Mouse (Mus musculus): ENCODE measurements around the gene Gmpr. TPM values are rescaled to one million over a fixed set of nuclear protein-coding genes. Genes with fewer than 3 reads are reported as not detected.

Gmpr gene
- polyA plus RNA-seq, 1 experiment from 2014 or later, result 352 TPM

GRCm38 (mm10) chr13:45572768-45573167 is 65.5 kb downstream of the Gmpr start:
- 22% methylated on average over 4 of the region's 4 CpGs for WGBS (ENCODE audit: insufficient replicate concordance)
- no peaks in the 10 kb centered on the region for H3K9me3 ChIP-seq (replicated peaks)
- H3K4me1 ChIP-seq (replicated peaks), result peaks cover 13% of the 10 kb centered on the region
- H3K27me3 ChIP-seq, result no peaks in the 10 kb centered on the region
- H3K4me3 ChIP-seq (replicated peaks), result no peak overlapping the region
- H3K27ac ChIP-seq, result no peak overlapping the region
- H3K9ac ChIP-seq, result no peak overlapping the region
- DNase-seq (peak; percentile 50), ATAC-seq (ENCODE audit: low read depth) (no peak)
- H3K4me2 ChIP-seq, result no peak overlapping the region
- H3K36me3 ChIP-seq, result no peaks in the 10 kb centered on the region

- Histone ChIP-seq H3K4me3 (replicated peaks) (no peak overlapping the region), H3K9ac (no peak overlapping the region), H3K4me1 (replicated peaks) (peaks cover 13% of the 10 kb centered on the region), H3K27ac (no peak overlapping the region), H3K36me3 (no peaks in the 10 kb centered on the region), H3K27me3 (no peaks in the 10 kb centered on the region), H3K9me3 (replicated peaks) (no peaks in the 10 kb centered on the region), H3K4me2 (no peak overlapping the region)
- WGBS (ENCODE audit: insufficient replicate concordance), result 71% methylated on average over 4 of the region's 4 CpGs
- no peak for ATAC-seq (ENCODE audit: low read depth)
- DNase-seq, result no peak
Measured at GRCm38 (mm10) chr13:45576185-45576584, 68.9 kb downstream of the Gmpr start.

- ATAC-seq (ENCODE audit: low read depth) (no peak), DNase-seq (no peak)
- H3K4me2 ChIP-seq, result no peak overlapping the region
Measured at GRCm38 (mm10) chr13:45577366-45577765, 70.1 kb downstream of the Gmpr start.

GRCm38 (mm10) chr13:45577784-45578183 is 70.5 kb downstream of the Gmpr start:
- no peak for ATAC-seq (ENCODE audit: low read depth)
- Histone ChIP-seq H3K36me3 (no peaks in the 10 kb centered on the region), H3K27ac (no peak overlapping the region), H3K4me1 (replicated peaks) (no peaks in the 10 kb centered on the region), H3K4me3 (replicated peaks) (no peak overlapping the region), H3K9me3 (replicated peaks) (no peaks in the 10 kb centered on the region), H3K4me2 (no peak overlapping the region), H3K27me3 (no peaks in the 10 kb centered on the region), H3K9ac (no peak overlapping the region)
- DNase-seq, result no peak
- 49% methylated on average over 2 of the region's 2 CpGs for WGBS (ENCODE audit: insufficient replicate concordance)

More at GRCm38 (mm10) chr13:45577366-45577765, 70.1 kb downstream of the Gmpr start:
- Histone ChIP-seq H3K27me3 (no peaks in the 10 kb centered on the region), H3K9me3 (replicated peaks) (no peaks in the 10 kb centered on the region), H3K4me1 (replicated peaks) (peaks cover 4% of the 10 kb centered on the region; the same call in 1 of the 2 replicates), H3K36me3 (no peaks in the 10 kb centered on the region), H3K4me3 (replicated peaks) (no peak overlapping the region), H3K27ac (no peak overlapping the region), H3K9ac (no peak overlapping the region)
- 63% methylated on average over 5 of the region's 5 CpGs for WGBS (ENCODE audit: insufficient replicate concordance)

GRCm38 (mm10) chr13:45579751-45580150 is 72.5 kb downstream of the Gmpr start:
- no peaks in the 10 kb centered on the region for H3K4me1 ChIP-seq (replicated peaks)
- 76% methylated on average over 3 of the region's 3 CpGs for WGBS (ENCODE audit: insufficient replicate concordance)

GRCm38 (mm10) chr13:45582294-45582693 is 75.0 kb downstream of the Gmpr start:
- WGBS (ENCODE audit: insufficient replicate concordance), result 87% methylated on average over 12 of the region's 12 CpGs
- Histone ChIP-seq H3K4me3 (replicated peaks) (no peak overlapping the region), H3K4me2 (no peak overlapping the region), H3K4me1 (replicated peaks) (no peaks in the 10 kb centered on the region), H3K9ac (no peak overlapping the region), H3K9me3 (replicated peaks) (0 out of 2 replicates have a peak, but pooled peaks cover 3% of the 10 kb centered on the region), H3K27me3 (no peaks in the 10 kb centered on the region), H3K27ac (no peak overlapping the region), H3K36me3 (no peaks in the 10 kb centered on the region)
- DNase-seq (no peak), ATAC-seq (ENCODE audit: low read depth) (no peak)

More at GRCm38 (mm10) chr13:45579751-45580150, 72.5 kb downstream of the Gmpr start:
- Histone ChIP-seq H3K27ac (no peak overlapping the region), H3K9me3 (replicated peaks) (0 out of 2 replicates have a peak, but pooled peaks cover 3% of the 10 kb centered on the region), H3K27me3 (no peaks in the 10 kb centered on the region), H3K36me3 (no peaks in the 10 kb centered on the region), H3K4me2 (no peak overlapping the region), H3K4me3 (replicated peaks) (no peak overlapping the region), H3K9ac (no peak overlapping the region)
- no peak for DNase-seq
- ATAC-seq (ENCODE audit: low read depth), result no peak

- H3K4me2 ChIP-seq, result no peak overlapping the region
- H3K27me3 ChIP-seq, result no peaks in the 10 kb centered on the region
- H3K27ac ChIP-seq, result no peak overlapping the region
- no peak overlapping the region for H3K9ac ChIP-seq
- DNase-seq, result no peak
- WGBS (ENCODE audit: insufficient replicate concordance), result 74% methylated on average over 5 of the region's 5 CpGs
- ATAC-seq (ENCODE audit: low read depth), result no peak
- H3K4me1 ChIP-seq (replicated peaks), result no peaks in the 10 kb centered on the region
- H3K9me3 ChIP-seq (replicated peaks), result 0 out of 2 replicates have a peak, but pooled peaks cover 3% of the 10 kb centered on the region
- no peak overlapping the region for H3K4me3 ChIP-seq (replicated peaks)
- H3K36me3 ChIP-seq, result no peaks in the 10 kb centered on the region
Measured at GRCm38 (mm10) chr13:45583061-45583460, 75.8 kb downstream of the Gmpr start.

- H3K4me3 ChIP-seq (replicated peaks), result no peak overlapping the region
- no peaks in the 10 kb centered on the region for H3K27me3 ChIP-seq
- H3K4me1 ChIP-seq (replicated peaks), result no peaks in the 10 kb centered on the region
- H3K36me3 ChIP-seq, result no peaks in the 10 kb centered on the region
- H3K9ac ChIP-seq, result no peak overlapping the region
- ATAC-seq (ENCODE audit: low read depth) (no peak), DNase-seq (no peak)
- H3K27ac ChIP-seq, result no peak overlapping the region
- H3K4me2 ChIP-seq, result no peak overlapping the region
- no peaks in the 10 kb centered on the region for H3K9me3 ChIP-seq (replicated peaks)
Measured at GRCm38 (mm10) chr13:45590898-45591297, 83.7 kb downstream of the Gmpr start.

GRCm38 (mm10) chr13:45593914-45594313 is 86.7 kb downstream of the Gmpr start:
- H3K4me3 ChIP-seq (replicated peaks), result no peak overlapping the region
- no peak for ATAC-seq (ENCODE audit: low read depth)
- 60% methylated on average over 1 of the region's 1 CpGs for WGBS (ENCODE audit: insufficient replicate concordance)

GRCm38 (mm10) chr13:45595416-45595815 is 88.2 kb downstream of the Gmpr start:
- Histone ChIP-seq H3K4me1 (replicated peaks) (no peaks in the 10 kb centered on the region), H3K27ac (no peak overlapping the region), H3K4me2 (no peak overlapping the region), H3K9ac (no peak overlapping the region), H3K9me3 (replicated peaks) (no peaks in the 10 kb centered on the region), H3K27me3 (no peaks in the 10 kb centered on the region), H3K4me3 (replicated peaks) (no peak overlapping the region), H3K36me3 (no peaks in the 10 kb centered on the region)
- DNase-seq (no peak), ATAC-seq (ENCODE audit: low read depth) (no peak)
- 73% methylated on average over 7 of the region's 7 CpGs for WGBS (ENCODE audit: insufficient replicate concordance)

More at GRCm38 (mm10) chr13:45593914-45594313, 86.7 kb downstream of the Gmpr start:
- Histone ChIP-seq H3K4me2 (no peak overlapping the region), H3K9ac (no peak overlapping the region), H3K9me3 (replicated peaks) (no peaks in the 10 kb centered on the region), H3K36me3 (no peaks in the 10 kb centered on the region), H3K27ac (no peak overlapping the region), H3K4me1 (replicated peaks) (no peaks in the 10 kb centered on the region), H3K27me3 (no peaks in the 10 kb centered on the region)
- DNase-seq, result no peak

GRCm38 (mm10) chr13:45599831-45600230 is 92.6 kb downstream of the Gmpr start:
- H3K9me3 ChIP-seq (replicated peaks), result no peaks in the 10 kb centered on the region
- no peak overlapping the region for H3K4me3 ChIP-seq (replicated peaks)
- no peak overlapping the region for H3K9ac ChIP-seq
- no peak overlapping the region for H3K27ac ChIP-seq
- WGBS (ENCODE audit: insufficient replicate concordance), result 76% methylated on average over 2 of the region's 2 CpGs
- no peaks in the 10 kb centered on the region for H3K4me1 ChIP-seq (replicated peaks)
- ATAC-seq (ENCODE audit: low read depth), result no peak
- H3K27me3 ChIP-seq, result no peaks in the 10 kb centered on the region
- no peaks in the 10 kb centered on the region for H3K36me3 ChIP-seq
- DNase-seq, result no peak
- no peak overlapping the region for H3K4me2 ChIP-seq

GRCm38 (mm10) chr13:45600443-45600842 is 93.2 kb downstream of the Gmpr start:
- no peaks in the 10 kb centered on the region for H3K9me3 ChIP-seq (replicated peaks)
- H3K9ac ChIP-seq, result no peak overlapping the region
- no peak overlapping the region for H3K4me3 ChIP-seq (replicated peaks)
- 27% methylated on average over 6 of the region's 6 CpGs for WGBS (ENCODE audit: insufficient replicate concordance)
- H3K27me3 ChIP-seq, result no peaks in the 10 kb centered on the region
- no peak overlapping the region for H3K27ac ChIP-seq
- no peaks in the 10 kb centered on the region for H3K4me1 ChIP-seq (replicated peaks)
- no peak for DNase-seq
- H3K36me3 ChIP-seq, result no peaks in the 10 kb centered on the region
- no peak overlapping the region for H3K4me2 ChIP-seq
- ATAC-seq (ENCODE audit: low read depth), result no peak
